Mouse (Mus musculus): Measurements from ENCODE around the gene H2-DMb2. TPM values are rescaled to one million over a fixed set of nuclear protein-coding genes. Genes with fewer than 3 reads are reported as not detected.

The H2-DMb2 gene
- polyA plus RNA-seq, 1 experiment: not detected

- Histone ChIP-seq H3K4me3 (ENCODE audit: insufficient read depth, low read depth, low read length) (no peak overlapping the region), H3K4me1 (ENCODE audit: control insufficient read depth, insufficient read depth, low read length) (peaks cover 28% of the 10 kb centered on the region), H3K27ac (ENCODE audit: insufficient read depth, low read depth, low read length) (no peak overlapping the region)
- TF ChIP-seq POLR2A (IDR thresholded peaks at IDR 0.05; ENCODE audit: insufficient read depth, low read depth, low read length): no peak
- TF ChIP-seq CTCF (IDR thresholded peaks at IDR 0.05; ENCODE audit: insufficient read depth, low read depth, low read length): no peak
- WGBS: 93% methylated on average over 16 of the region's 16 CpGs
Measured at GRCm38 (mm10) chr17:34200772-34201505, 57.8 kb downstream of the H2-DMb2 start.

Other genes starting within 250 kb of the H2-DMb2 start
- gene Platr17, start 238.2 kb upstream of the H2-DMb2 start, polyA plus RNA-seq (2012; ENCODE audit: insufficient read depth, insufficient read length, low replicate concordance, missing spikeins): not detected in 2 replicates
- gene Daxx, start 233.9 kb upstream of the H2-DMb2 start, polyA plus RNA-seq (2012; ENCODE audit: insufficient read depth, insufficient read length, low replicate concordance, missing spikeins): not detected in 2 replicates
- gene Tapbp, start 227.4 kb upstream of the H2-DMb2 start, polyA plus RNA-seq (2012; ENCODE audit: insufficient read depth, insufficient read length, low replicate concordance, missing spikeins): 118 TPM in 1 of 2 replicates, not detected in the other
- not detected in 2 replicates for gene Zbtb22, start 227.4 kb upstream of the H2-DMb2 start, polyA plus RNA-seq (2012; ENCODE audit: insufficient read depth, insufficient read length, low replicate concordance, missing spikeins)
- gene Rgl2, start 213.8 kb upstream of the H2-DMb2 start, polyA plus RNA-seq (2012; ENCODE audit: insufficient read depth, insufficient read length, low replicate concordance, missing spikeins): 671 TPM in 1 of 2 replicates, not detected in the other
- gene Pfdn6, start 203.0 kb upstream of the H2-DMb2 start, polyA plus RNA-seq (2012; ENCODE audit: insufficient read depth, insufficient read length, low replicate concordance, missing spikeins): not detected in 2 replicates
- gene Wdr46, start 202.6 kb upstream of the H2-DMb2 start, polyA plus RNA-seq (2012; ENCODE audit: insufficient read depth, insufficient read length, low replicate concordance, missing spikeins): not detected in 2 replicates
- not detected in 2 replicates for gene B3galt4, start 191.8 kb upstream of the H2-DMb2 start, polyA plus RNA-seq (2012; ENCODE audit: insufficient read depth, insufficient read length, low replicate concordance, missing spikeins)
- gene Vps52, start 187.5 kb upstream of the H2-DMb2 start, polyA plus RNA-seq (2012; ENCODE audit: insufficient read depth, insufficient read length, low replicate concordance, missing spikeins): not detected in 2 replicates
- 1,298 TPM in 1 of 2 replicates, not detected in the other for gene Rps18, start 187.3 kb upstream of the H2-DMb2 start, polyA plus RNA-seq (2012; ENCODE audit: insufficient read depth, insufficient read length, low replicate concordance, missing spikeins)
- gene H2-K1, start 143.0 kb upstream of the H2-DMb2 start, polyA plus RNA-seq (2012; ENCODE audit: insufficient read depth, insufficient read length, low replicate concordance, missing spikeins): not detected in 2 replicates
- gene Ring1, start 118.6 kb upstream of the H2-DMb2 start, polyA plus RNA-seq (2012; ENCODE audit: insufficient read depth, insufficient read length, low replicate concordance, missing spikeins): not detected in 2 replicates
- gene H2-Ke6, start 115.2 kb upstream of the H2-DMb2 start, polyA plus RNA-seq (2012; ENCODE audit: insufficient read depth, insufficient read length, low replicate concordance, missing spikeins): not detected in 2 replicates
- gene Slc39a7, start 111.6 kb upstream of the H2-DMb2 start, polyA plus RNA-seq (2012; ENCODE audit: insufficient read depth, insufficient read length, low replicate concordance, missing spikeins): not detected in 2 replicates
- gene Rxrb, start 111.5 kb upstream of the H2-DMb2 start, polyA plus RNA-seq (2012; ENCODE audit: insufficient read depth, insufficient read length, low replicate concordance, missing spikeins): not detected in 2 replicates
- not detected in 2 replicates for gene Col11a2, start 103.9 kb upstream of the H2-DMb2 start, polyA plus RNA-seq (2012; ENCODE audit: insufficient read depth, insufficient read length, low replicate concordance, missing spikeins)
- gene H2-Oa, start 51.0 kb upstream of the H2-DMb2 start, polyA plus RNA-seq (2012; ENCODE audit: insufficient read depth, insufficient read length, low replicate concordance, missing spikeins): not detected in 2 replicates
- not detected in 2 replicates for gene H2-DMa, start 23.8 kb upstream of the H2-DMb2 start, polyA plus RNA-seq (2012; ENCODE audit: insufficient read depth, insufficient read length, low replicate concordance, missing spikeins)
- 233 TPM in 1 of 2 replicates, not detected in the other for gene Brd2, start 20.7 kb upstream of the H2-DMb2 start, polyA plus RNA-seq (2012; ENCODE audit: insufficient read depth, insufficient read length, low replicate concordance, missing spikeins)
- gene H2-DMb1, start 9.8 kb downstream of the H2-DMb2 start, polyA plus RNA-seq (2012; ENCODE audit: insufficient read depth, insufficient read length, low replicate concordance, missing spikeins): not detected in 2 replicates
- gene Tap1, start 44.2 kb downstream of the H2-DMb2 start, polyA plus RNA-seq (2012; ENCODE audit: insufficient read depth, insufficient read length, low replicate concordance, missing spikeins): not detected in 2 replicates
- gene Psmb9, start 44.5 kb downstream of the H2-DMb2 start, polyA plus RNA-seq (2012; ENCODE audit: insufficient read depth, insufficient read length, low replicate concordance, missing spikeins): 272 TPM in 1 of 2 replicates, not detected in the other
- not detected in 2 replicates for gene Psmb8, start 54.4 kb downstream of the H2-DMb2 start, polyA plus RNA-seq (2012; ENCODE audit: insufficient read depth, insufficient read length, low replicate concordance, missing spikeins)
- 159 TPM in 1 of 2 replicates, not detected in the other for gene Tap2, start 60.2 kb downstream of the H2-DMb2 start, polyA plus RNA-seq (2012; ENCODE audit: insufficient read depth, insufficient read length, low replicate concordance, missing spikeins)
- gene H2-Ob, start 95.6 kb downstream of the H2-DMb2 start, polyA plus RNA-seq (2012; ENCODE audit: insufficient read depth, insufficient read length, low replicate concordance, missing spikeins): not detected in 2 replicates
- gene H2-Ab1, start 114.4 kb downstream of the H2-DMb2 start, polyA plus RNA-seq (2012; ENCODE audit: insufficient read depth, insufficient read length, low replicate concordance, missing spikeins): not detected in 2 replicates
- gene H2-Aa, start 144.5 kb downstream of the H2-DMb2 start, polyA plus RNA-seq (2012; ENCODE audit: insufficient read depth, insufficient read length, low replicate concordance, missing spikeins): 508 and 641 TPM in 2 replicates
- 452 TPM in 1 of 2 replicates, not detected in the other for gene H2-Eb1, start 162.6 kb downstream of the H2-DMb2 start, polyA plus RNA-seq (2012; ENCODE audit: insufficient read depth, insufficient read length, low replicate concordance, missing spikeins)
- not detected in 2 replicates for gene H2-Eb2, start 182.4 kb downstream of the H2-DMb2 start, polyA plus RNA-seq (2012; ENCODE audit: insufficient read depth, insufficient read length, low replicate concordance, missing spikeins)
- not detected in 2 replicates for gene Btnl2, start 211.5 kb downstream of the H2-DMb2 start, polyA plus RNA-seq (2012; ENCODE audit: insufficient read depth, insufficient read length, low replicate concordance, missing spikeins)
- not detected in 2 replicates for gene Btnl1, start 233.8 kb downstream of the H2-DMb2 start, polyA plus RNA-seq (2012; ENCODE audit: insufficient read depth, insufficient read length, low replicate concordance, missing spikeins)

Measured in olfactory bulb, adult 2 months (tissue).